Mouse (Mus musculus) cerebellum, adult (tissue): Measurements from ENCODE around the gene Rab5a.

ENCODE experiments used
- ATAC-seq: cut with Nextera tagmentation; 2 replicates; pipeline ENCODE4 v1.9.2; 2017; ENCODE audit warnings: mild to moderate bottlenecking, moderate library complexity, mixed read lengths; ENCODE audit not compliant: insufficient number of reproducible peaks, low FRiP score, low TSS enrichment

The Rab5a gene

DNA sequence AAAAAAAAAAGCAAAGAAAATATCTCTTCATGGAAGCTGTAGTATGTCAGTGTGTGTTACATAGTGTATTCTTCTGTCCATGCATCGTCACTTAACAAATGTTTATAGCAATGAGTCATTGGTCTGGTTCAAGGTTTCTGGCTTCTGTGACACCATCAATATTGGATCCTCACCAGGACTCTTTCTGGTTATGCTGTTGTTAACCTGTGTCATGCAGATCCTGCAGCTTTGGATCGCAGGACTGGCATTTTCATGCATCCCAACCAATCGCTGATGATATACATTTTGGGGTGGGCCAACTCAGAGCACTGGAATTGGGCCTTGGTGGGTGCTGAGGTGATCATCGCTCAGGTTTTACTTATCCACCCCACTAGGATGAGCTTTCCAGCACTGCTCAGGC lies 63.5 kb downstream of the Rab5a start:
- no peak for ATAC-seq

DNA sequence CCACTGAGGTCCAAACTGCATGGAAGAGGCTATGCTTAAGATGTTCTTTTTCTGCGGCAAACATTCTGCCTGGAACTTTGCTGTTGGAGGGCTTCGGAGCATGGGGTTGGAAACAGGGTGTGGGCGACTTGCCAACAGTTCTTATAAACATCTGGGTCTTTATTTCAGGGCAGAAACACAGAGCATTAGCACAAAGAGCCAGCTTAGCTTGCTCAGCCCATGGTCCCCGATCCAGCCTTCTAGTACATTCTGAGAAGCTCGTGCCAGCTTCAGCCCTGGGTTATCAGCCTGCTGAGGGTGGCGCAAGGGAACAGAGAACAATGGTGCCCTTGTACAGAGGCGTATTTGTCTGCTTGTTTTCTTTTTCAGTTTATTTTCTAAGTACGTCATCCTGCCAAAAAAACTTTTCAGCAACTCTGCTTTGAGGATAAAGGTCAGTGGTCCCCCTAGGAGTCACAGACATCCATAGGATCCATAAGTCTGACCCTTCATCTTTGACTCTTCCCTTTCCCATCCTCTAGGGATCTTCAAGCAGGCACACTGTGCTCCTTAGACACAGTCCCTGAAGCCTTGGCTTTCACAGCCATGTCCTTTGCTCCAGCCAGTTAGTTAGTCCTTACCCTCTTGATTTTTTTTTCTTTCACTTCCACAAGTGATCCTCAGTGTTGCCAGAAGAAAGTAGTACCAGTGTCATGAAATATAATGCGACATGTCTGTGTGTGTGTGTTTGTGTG lies 64.7 kb downstream of the Rab5a start:
- no peak for ATAC-seq

DNA sequence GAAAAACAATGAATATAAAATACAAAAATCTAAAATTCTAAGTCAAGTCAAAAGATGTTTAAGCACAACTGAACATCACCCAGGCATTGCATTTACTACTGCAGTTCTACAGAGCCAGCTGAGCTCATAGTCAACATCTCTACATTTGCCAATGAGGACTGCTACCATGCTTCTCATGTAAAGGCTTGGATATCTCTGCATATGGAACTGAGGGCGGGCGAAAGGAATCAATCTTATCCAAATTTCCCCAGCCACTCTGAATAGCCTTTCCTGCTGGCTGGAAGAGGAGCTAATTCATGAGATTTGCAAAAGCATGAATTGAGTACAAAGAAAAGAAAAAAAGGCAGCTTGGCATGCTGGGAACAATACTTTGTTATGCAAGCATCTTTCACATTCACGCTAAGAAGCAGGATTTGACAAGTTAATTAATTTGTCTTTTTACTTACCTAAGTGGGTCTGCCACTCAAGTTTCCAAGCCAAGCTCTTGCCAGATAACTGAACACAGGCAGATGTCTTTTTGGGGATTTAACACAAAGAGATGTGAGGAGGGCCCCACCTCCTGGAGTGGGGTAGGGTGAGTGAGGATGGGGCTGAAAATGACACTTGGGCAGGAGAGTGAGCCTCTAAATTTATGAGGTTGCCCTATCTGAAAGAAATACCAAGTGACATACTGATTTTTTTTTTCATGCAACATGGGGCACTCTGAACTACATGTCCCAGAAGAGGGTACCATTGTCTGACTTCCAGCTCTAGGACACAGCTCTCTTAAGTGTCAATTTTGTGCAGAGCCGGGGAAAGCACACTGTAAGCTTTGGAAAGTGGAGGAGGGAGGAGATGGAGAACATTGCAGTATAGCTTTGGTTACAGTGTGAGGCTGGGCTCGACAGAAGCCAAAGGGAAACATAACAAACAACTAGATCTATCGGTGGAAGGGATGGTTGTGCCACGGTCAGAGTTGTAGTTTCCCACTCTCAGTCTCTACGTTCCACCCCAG lies 72.6 kb downstream of the Rab5a start:
- ATAC-seq: no peak

- ATAC-seq: no peak
Measured at GRCm38 (mm10) chr17:53554088-53554487, 75.1 kb downstream of the Rab5a start.

DNA sequence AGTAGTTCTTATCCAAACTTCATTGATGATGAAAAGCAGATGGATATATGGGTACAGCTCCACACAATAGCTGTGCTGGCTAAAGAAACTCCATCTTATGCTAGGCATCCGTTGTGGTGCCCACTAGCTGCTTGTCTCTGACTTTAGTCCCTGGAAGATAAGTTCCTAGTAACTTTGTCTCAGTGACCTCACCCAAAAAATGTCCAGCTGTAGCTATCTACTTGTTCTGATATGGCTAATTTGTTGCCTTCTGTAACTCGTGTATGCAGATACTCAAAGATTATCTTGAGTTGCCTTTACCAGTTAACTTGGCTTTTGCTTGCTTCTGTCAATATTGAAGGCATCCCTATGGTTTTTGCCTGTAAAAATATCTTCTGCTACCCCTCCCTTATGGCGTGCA lies 75.8 kb downstream of the Rab5a start:
- ATAC-seq: no peak
